Mouse (Mus musculus): Measurements from ENCODE around the gene Fam129b.

GRCm38 (mm10) chr2:32962875-32963220, 86.9 kb downstream of the Fam129b start:
- TF ChIP-seq POLR2A (IDR thresholded peaks at IDR 0.05; ENCODE audit: low read depth, low read length), result no peak
- no peak for TF ChIP-seq CTCF (IDR thresholded peaks at IDR 0.05; ENCODE audit: extremely low read depth, insufficient read length, insufficient replicate concordance, low read depth, low read length)
